Mouse (Mus musculus): ENCODE measurements around the gene Ranbp17.
A peak's percentile ranks its signal among the peaks of the same experiment; 100 is the strongest.
"Not testable (repeated sequence)": the region's sequence is repeated elsewhere in the genome, so short reads cannot be mapped to it uniquely, and the experiment has no call there.

Gene Ranbp17

DNA sequence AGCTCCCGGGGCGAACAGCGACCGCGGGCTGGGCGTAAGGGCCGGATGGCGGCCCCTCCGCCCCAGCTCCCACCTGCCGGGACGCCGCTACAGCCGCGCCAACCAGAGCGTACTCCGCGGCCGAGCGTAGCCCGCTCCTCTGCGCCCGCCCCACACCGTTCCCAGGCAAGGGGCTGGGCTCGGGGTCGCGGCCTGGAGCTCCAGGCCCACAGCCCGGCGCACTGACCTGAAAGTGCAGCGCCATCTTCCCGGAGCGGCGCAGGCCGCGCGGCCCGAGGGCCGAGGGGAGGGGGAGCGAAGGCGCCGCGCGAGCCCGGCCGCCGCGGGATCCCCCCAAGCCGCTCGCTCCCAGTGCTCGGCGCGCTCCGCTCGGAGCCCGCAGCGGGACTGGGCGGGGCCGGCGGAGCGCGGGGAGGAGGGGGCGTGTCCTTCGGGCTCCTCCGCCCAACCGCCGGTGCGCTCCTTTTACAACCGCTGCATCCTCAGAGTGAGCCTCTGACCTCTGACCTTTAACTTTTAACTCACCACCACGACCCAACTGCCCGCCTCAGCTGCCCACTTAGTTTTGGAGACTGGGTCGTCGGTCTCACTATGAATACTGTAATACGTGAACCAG, at the start of gene Ranbp17:
Gene Ranbp17, minus strand, starts transcription at position 371 of the 616 bp plus-strand sequence.
- peak; percentile 90 for DNase-seq (ENCODE audit: low read depth, low spot score)

DNA sequence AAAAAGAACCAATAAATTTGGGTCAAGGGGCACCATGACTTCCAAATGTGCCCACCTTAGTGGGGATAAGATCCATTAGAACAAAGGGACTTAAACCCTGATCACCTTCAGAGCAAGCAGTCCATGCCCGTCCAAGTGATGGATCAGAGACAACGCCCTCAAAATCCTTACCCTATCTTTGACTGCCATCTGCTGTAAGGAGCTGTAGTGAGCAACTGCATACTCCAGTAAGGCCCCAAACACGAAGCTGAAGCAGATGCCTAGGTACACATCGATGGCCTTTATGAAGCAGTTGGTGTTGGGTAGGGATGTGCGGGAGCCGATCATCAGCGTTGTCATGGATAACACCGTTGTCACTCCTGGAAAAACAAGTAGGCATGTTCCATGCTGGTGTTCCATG, 40.6 kb upstream of the Ranbp17 start:
- peak; percentile 82 for DNase-seq (ENCODE audit: low read depth, low spot score)

DNA sequence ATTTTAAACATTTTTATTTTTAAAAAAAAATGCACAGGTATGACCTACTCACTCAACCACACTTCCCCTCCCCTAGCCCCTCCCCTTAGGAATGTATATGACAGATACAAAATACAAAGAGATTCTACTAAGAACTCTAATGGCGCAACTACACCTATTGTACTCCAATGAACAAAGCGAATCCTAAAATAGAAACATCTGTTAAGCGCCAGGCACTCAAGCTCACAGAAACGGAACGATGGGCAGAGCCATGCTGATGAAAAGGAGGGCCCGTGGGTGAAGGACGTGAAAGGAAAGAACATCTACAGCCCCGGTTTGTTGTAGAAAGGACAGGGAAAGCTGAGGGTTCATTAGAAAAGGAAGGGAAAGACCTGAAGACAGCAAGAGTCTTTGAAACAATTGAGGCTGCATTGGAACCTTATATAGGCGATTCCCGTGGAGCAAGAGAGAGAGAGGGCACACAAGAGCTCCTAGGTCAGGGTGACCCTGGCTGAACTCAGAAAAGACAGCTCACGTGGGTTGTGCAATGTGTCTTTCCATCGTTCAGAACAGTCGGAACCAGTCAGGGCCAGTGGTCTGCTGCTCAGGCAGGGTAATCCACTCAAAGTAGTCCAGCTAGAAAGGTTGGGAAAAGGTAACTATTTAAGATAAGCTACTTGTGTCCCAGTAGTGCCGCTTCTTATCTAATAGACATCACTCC, 37.5 kb upstream of the Ranbp17 start:
- DNase-seq (ENCODE audit: low read depth, low spot score), result peak; percentile 90

DNA sequence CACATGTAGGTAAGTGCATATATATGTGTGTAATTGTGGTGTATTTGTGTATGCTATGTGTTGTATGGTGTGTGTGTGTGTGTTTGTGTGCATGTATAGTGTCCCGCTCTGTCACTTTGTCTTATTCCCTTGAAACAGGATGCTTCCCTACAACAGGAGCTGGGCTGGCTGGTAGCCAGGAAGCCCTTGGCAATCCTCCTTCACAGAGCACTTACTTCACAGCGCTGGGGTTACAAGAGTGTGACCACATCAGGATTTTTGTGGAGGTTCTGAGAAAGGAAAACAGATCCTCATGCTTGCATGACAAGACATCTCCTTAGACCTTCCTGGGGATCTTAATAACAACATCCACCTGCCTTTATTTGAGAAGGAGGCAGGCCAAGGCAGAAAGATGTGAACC, 33.8 kb upstream of the Ranbp17 start:
- no peak for DNase-seq (ENCODE audit: low read depth, low spot score)

DNA sequence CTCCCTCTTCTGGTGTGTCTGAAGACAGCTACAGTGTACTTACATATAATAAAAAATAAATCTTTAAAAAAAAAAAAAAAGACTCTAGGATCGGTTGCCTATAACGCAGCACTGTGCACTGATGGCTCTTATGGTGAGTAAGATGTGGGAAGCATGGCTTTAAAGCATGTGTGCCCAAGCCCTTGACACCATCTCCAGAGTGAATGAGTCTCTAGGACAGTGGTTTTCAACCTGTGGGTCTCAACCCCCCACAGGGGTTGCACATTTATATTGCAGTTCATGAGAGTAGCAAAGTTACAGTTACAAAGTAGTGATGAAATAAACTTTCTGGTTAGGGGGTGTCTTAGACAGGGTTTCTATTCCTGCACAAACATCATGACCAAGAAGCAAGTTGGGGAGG, 31.4 kb upstream of the Ranbp17 start:
- DNase-seq (ENCODE audit: low read depth, low spot score), result peak; percentile 46

DNA sequence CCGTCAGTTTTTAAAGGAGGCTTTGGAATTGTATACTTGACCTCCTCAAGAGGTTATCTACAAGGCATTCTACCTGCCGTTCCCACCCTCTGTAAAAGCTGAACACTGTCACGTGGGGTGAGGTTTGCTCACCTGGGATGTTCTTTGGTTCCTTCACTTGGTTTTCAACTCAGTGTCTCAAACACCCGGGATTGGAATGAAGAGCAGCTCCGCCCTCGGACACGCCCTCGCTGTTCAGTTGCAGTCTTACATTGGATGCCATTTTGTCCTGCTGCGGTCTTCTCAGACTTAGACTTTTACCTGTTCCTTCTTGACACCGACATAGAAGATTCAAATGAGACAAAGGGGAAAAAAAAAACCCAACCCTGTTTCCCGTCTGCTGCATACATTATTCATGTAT, 30.6 kb upstream of the Ranbp17 start:
- peak; percentile 98 for DNase-seq (ENCODE audit: low read depth, low spot score)

DNA sequence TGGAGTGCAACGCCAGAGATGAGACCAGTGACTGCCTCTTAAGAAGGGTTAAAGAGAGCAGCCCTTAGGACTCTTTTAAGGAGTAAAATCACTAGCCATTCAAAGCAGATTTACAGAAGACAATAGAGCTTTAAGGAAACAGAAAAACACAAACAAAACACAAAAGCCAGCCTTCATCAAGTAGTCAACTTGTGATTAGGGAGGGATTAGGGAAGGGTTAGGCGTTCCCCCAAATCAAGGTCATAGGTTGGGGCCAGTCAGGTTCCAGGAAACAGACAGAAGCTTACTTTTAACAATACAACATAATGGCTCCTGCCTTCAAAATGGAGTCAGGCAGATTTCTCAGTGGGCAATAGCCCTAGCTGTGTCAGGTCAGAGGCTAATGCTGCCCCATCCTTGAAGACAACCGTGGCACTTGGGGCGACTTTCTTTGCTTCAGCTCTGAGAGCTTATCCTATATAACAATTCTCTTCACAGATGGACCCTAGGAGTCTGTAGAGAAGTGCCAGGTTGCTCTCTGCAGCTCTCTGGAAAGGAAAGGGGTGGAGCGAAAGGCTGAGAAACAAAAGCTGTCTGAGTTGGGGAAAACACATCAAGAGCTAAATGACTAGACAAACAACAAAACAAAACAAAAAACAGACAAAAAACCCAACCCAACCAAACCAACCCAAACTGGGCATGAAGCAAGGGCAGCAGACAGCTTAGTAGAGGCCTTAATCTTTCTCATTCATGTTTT, 24.0 kb upstream of the Ranbp17 start:
- DNase-seq (ENCODE audit: low read depth, low spot score), result peak; percentile 99

DNA sequence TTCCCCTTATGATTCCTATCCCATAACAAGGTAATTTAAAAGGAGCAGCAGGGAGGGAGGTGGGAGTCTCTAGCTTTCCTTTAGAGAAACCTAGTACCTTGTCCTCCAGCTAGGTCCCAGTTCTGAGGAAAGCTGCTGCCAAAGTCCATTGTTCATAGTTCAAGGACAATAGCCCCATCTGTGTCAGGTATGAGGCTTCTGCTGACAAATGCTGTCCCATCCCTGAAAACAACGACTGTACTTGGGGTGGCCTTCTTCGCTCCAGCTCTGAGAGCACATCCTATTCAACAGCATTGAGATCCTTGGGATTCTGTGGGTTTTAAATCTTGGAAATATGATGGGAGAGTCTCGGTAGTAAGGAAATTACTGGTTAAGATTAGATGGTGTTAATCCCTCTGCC, 23.1 kb upstream of the Ranbp17 start:
- DNase-seq (ENCODE audit: low read depth, low spot score), result peak; percentile 72

DNA sequence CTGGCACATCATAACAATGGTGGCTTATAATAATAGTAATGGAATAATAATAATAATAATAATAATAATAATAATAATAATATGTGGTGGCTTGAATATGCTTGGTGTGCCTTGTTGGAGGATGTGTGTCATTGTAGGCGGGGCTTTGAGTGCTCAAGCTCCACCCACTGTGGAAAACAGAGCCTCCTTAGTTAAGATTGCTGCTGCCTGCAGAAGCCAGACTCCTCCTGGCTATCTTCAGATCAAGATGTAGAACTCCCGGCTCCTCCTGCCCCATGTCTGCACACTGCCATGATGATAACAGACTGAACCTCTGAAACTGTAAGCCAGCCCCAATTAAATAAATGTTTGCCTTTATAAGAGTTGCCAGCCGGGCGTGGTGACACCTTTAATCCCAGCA, 21.0 kb upstream of the Ranbp17 start:
- peak; percentile 94 for DNase-seq (ENCODE audit: low read depth, low spot score)

DNA sequence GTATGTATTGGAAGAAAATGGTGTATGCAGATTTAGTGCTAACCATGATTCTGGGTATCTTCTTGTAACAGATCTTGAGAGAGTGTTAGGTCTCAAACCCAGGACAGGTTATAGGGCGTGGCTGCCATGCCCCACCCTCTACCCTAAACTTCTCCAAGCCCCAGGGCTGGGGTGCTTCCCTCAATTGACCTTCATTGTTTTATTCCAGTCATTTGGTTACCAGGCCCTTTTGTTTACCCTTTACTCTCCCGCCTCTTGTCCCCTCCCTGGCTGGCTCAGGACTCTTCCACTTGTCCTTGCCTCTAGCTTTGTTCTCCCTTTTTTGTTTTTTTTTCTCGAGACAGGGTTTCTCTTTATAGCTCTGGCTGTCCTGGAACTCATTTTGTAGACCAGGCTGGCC, 20.0 kb upstream of the Ranbp17 start:
- peak; percentile 96 for DNase-seq (ENCODE audit: low read depth, low spot score)

DNA sequence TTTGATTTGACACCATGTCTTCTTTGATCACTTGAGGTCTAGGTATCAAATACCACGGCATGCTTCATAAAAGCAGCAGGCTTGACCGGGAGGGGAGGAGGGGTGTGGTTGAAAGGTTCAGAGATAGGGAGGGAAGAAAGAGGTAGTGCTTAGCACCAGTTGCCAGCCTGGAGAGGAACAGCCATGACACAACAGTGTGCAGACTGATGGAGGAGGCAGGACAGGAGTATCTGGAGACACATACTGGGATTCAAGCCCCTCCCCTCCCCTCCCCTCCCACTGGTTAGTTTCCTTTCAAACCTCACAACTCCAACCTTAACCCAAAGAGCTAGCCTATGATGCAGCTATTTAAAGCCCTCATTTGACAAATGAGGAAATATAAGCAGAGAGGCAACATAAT, 16.0 kb upstream of the Ranbp17 start:
- DNase-seq (ENCODE audit: low read depth, low spot score), result peak; percentile 88

DNA sequence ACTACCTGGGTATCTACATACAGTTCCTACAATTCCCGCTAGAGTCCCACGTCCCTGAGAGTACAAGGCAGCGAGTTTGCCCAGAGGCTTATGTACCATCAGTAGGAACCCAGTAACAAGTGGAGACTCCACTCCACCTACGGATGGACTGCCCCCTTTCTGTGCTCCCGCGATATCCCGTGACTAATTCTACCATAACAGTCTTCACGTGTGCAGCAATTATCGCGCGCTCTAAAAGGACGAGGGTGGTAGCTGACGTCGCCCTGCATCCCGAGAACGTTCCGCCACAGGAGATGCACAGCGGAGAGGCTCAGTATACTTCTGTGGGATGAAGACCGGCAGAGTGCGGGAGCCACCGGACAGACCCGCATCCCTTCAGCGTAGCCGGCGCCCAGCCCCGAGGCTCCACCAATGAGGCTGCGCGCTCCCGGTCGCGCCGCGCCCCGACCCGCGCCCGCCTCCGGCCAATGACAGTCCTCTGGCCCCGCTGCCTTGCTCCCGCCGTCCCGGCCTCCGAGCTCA, 631 bp downstream of the Ranbp17 start:
- peak; percentile 98 for DNase-seq (ENCODE audit: low read depth, low spot score)

DNA sequence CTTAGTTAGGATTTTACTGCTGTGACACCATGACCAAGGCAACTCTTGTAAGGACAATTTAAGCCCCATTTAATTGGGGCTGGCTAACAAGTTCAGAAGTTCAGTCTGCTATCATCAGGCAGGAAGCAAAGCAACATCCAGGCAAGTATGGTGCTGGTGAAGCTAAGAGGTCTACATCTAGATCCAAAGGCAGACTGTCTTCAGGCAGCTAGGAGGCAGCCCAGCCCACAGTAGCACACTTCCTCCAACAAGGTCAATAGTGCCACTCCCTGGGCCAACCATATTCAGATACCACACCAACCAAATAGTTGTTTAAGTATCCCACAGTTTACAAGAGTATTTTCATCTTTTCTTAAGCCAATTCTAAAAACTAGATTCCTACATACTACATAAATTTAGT, 4.1 kb downstream of the Ranbp17 start:
- peak; percentile 40 for DNase-seq (ENCODE audit: low read depth, low spot score)

DNA sequence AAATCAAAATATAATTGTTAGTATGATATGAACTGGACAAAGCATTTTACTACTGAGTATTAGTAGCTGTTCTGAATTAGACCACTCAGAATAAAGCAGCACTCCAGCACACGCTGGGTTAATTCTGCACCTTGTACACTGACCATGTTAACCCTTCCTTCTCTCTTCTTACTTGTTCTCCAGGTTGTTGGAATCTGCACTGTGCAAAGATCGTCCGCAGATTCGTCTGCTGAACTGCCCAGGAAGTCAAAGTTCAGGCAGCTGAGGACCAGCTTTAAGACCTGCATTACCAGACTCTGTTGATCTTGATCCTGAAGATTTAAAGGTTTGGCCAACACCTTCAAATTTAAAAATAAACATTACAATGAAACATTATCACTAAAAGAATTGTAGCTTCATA, 27.8 kb downstream of the Ranbp17 start:
- DNase-seq (ENCODE audit: low read depth, low spot score), result no peak

DNA sequence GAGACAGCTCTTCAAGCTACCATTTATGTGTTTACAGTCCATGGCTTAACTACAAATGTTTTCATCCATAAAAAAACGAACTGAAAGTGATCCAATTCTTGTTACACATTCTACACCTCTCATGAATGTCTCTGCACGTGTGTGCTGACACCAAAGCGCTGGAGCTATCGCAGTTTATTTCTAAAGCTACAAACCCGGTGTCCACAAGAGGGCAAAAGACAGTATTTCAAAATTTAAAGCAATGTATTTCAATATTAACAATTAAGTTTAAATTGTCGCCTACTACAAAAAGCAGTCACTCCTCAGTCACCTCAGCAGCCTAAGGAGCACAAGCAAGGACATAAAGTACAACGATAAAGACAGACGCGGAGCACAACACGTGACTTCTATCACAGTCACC, 33.1 kb downstream of the Ranbp17 start:
- DNase-seq (ENCODE audit: low read depth, low spot score), result no peak

DNA sequence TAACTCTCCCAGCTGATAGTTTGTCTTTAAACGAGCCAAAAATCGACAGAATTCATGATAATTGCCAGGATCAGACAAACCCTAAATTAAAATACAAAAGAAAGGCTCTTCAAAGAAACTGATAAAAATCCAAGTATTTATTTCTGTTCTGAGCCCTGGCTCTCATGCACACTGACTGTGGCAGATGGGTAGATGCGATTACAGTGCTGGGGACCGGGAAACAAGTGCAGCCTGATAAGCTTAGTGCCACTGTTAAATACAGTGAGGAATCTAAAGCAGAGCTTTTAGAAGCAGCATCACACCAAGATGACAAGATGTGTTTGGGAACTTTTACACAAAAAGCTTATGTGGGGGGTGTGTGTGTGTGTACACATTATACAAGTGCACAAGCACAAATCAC, 34.3 kb downstream of the Ranbp17 start:
- DNase-seq (ENCODE audit: low read depth, low spot score), result no peak

DNA sequence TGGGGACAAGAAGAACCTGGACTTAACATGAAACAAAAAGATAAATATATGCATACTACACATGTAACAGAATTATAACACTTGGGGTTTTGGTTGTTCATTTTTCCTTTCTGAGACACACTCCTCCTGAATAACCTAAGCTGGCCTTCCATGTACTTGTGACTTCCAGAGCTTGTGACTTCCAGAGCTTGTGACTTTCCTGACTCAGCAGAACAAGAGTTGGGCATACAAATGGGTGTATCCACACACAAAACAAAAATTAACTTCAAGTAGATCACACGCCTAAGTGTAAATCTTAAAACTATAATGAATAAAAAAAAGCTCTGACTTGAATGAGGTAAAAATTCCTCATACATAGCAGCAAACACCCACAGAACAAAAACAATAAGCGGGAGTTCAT, 36.9 kb downstream of the Ranbp17 start:
- no peak for DNase-seq (ENCODE audit: low read depth, low spot score)

DNA sequence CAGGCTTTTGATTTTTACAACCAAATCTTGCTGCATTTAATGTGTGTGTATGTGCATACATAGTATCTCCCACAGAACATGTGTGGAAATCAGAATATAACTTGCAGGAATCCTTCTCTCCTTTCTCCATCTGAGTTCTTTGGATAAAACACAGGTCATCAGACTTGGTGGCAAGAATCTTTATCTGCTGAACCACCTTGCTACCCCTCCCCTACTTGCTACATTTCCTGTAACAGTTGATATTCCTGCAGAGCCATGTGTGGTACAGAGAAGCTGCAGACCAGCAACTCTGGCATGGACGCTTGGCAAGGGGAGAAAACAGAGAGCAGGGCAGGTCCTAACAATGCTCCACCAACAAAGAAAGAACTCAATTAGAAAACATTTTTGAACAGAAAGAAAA, 52.4 kb downstream of the Ranbp17 start:
- DNase-seq (ENCODE audit: low read depth, low spot score), result no peak

DNA sequence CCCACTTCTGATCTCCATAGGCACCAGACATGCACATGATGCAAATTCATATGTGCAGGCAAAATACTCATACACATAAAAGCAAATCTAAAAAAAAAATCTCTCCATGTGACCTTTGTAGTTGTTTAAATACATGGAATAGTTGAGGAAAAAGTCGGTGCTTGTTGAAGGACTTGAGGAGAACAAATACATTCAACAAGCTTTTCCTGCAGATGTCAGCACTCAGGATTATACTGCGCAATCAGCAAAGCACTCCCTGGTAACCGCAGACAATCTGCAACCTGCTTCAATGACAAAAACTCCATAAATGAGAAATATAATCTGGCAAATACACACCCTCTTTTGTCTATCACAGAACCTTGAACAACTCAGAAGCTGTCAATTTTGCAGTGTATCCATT, 59.5 kb downstream of the Ranbp17 start:
- DNase-seq (ENCODE audit: low read depth, low spot score), result no peak

DNA sequence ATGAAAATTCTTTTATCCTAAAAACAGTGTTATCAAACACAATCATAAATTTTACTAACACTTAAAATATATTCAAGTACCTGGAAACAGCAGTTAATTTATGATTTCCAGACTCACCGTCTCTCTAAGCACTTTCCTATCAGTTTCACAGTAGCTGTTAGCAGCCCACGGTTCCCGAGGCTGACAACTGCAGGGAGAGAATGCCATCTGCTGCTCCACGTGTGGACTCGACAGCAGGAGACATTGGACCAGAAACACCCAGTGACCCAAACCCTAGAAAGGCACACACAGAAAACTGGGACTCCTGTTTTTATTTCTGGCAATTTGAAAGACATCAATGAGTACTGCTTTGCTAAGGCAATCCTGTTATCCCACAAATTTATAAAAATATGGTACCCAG, 79.7 kb downstream of the Ranbp17 start:
- DNase-seq (ENCODE audit: low read depth, low spot score), result no peak

DNA sequence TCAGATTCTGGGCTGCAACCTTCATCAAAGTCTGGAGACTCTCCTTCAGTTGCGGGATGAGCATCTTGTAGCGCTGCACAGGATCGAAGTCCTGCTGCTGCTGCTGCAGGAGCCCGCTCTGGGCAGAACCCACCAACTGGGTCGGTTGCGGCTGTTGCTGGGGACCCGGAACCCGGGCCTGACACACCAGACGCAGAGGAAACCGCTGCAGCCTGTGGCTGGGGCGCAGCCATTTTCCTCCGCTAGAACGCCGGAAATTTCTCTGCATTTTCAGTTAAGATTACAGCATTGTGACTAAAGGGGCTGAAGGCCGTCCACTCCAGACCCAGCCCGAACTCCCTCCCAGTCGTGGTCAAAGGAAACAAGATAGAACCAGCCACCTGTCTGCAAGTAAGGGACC, 85.3 kb downstream of the Ranbp17 start:
- DNase-seq (ENCODE audit: low read depth, low spot score), result peak; percentile 18

DNA sequence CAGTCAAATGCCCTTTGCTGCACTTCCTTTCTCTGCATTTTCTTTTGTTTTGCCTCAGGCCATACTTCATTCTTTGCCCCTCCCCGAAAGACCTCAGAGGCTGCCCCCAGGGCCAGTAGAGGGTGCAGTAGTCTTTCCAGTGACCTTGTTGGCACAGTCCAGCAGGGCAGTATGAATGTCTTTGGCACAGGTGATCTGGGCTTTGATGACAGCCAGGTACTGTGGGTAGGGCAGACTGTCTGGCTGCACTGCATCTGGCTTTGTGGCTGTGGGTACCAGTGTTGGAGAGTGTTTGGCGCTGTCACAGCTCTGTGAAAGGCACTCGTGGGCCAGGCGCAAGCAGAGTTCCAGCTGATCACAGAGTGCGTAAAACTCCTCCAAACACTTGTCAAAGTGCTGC, 85.8 kb downstream of the Ranbp17 start:
- DNase-seq (ENCODE audit: low read depth, low spot score), result not testable (repeated sequence)

DNA sequence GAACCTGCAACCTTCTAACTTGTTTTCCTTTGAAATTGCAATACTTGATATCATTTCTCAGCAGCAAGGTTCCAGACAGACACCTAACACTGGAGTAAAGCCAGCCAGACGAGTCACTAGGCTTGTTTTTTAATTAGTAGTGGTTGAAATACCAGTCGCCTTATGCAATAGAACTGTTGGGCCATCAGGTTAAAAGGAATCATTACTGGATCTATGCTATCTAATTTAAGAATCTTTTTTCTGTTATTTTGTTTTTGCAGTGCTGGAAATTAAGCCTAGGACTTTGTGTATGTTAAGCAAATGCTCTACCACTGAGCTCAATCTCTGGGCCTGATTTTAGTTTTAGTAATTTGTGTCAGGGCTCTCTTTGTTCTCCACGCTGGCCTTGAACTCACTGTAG, 91.3 kb downstream of the Ranbp17 start:
- no peak for DNase-seq (ENCODE audit: low read depth, low spot score)

Measured in R1 (cell line).